Mouse (Mus musculus) embryonic facial prominence, embryonic 12.5 days (tissue): Measurements from ENCODE around the gene Cdcp2. TPM values are rescaled to one million over a fixed set of nuclear protein-coding genes. Genes with fewer than 3 reads are reported as not detected.

Source experiments
- ATAC-seq: fragments of 200-750 bp; cut with Nextera tagmentation; 2 replicates; pipeline ENCODE4 v1.8.0; 2017; ENCODE audit not compliant: insufficient number of reproducible peaks, insufficient read depth, low FRiP score, low TSS enrichment
- H3K27ac ChIP-seq: fragments of 300-500 bp; sonication (generic); 2 replicates; pipeline ENCODE4 v1.5.1; 2016; ENCODE audit warnings: mild to moderate bottlenecking
- H3K27me3 ChIP-seq: fragments of 300-500 bp; sonication (generic); 2 replicates; pipeline ENCODE4 v1.6.1; 2016; ENCODE audit warnings: mild to moderate bottlenecking, moderate library complexity
- H3K36me3 ChIP-seq: fragments of 300-500 bp; sonication (generic); 2 replicates; pipeline ENCODE4 v1.6.1; 2016; ENCODE audit warnings: mild to moderate bottlenecking
- H3K4me1 ChIP-seq: fragments of 300-500 bp; sonication (generic); 2 replicates; pipeline ENCODE4 v1.6.1; 2016
- H3K4me2 ChIP-seq: fragments of 300-500 bp; sonication (generic); replicated peaks from 2 replicates; pipeline ENCODE4 v1.6.1; 2016; ENCODE audit warnings: mild to moderate bottlenecking, moderate library complexity
- H3K4me3 ChIP-seq: fragments of 300-500 bp; sonication (generic); 2 replicates; pipeline ENCODE4 v1.5.1; 2016; ENCODE audit warnings: mild to moderate bottlenecking
- H3K9ac ChIP-seq: fragments of 300-500 bp; sonication (generic); 2 replicates; pipeline ENCODE4 v1.6.1; 2016; ENCODE audit warnings: mild to moderate bottlenecking, moderate library complexity
- H3K9me3 ChIP-seq: fragments of 300-500 bp; sonication (generic); 2 replicates; pipeline ENCODE4 v1.6.1; 2016; ENCODE audit warnings: mild to moderate bottlenecking, moderate library complexity
- WGBS: fragments of 180-500 bp; shearing (Covaris S2); methylation state at CpG from one replicate; pipeline ENCODE4 v1.1.7; 2016; 5-methylcytosine and 5-hydroxymethylcytosine counted together
- polyA plus RNA-seq: library from polyadenylated mRNA; unstranded; fragments of >200 nt; fragmentation: Nextera tagmentation; extraction: Ambion mirVana; gene quantifications from 2 replicates; pipeline ENCODE4 v1.2.1, GENCODE M21; 2016

Cdcp2 gene
- polyA plus RNA-seq, 1 experiment from 2014 or later: 0.08 TPM

- WGBS: under 1% methylated on average over 60 of the region's 60 CpGs
- no peaks in the 10 kb centered on the region for H3K9me3 ChIP-seq
- peak within 1 kb of the TSS; percentile 98 for H3K4me2 ChIP-seq
- peak within 1 kb of the TSS; percentile 71 for H3K27ac ChIP-seq
- peak within 1 kb of the TSS; percentile 89 for H3K9ac ChIP-seq
- H3K36me3 ChIP-seq: peaks cover 29% of the 10 kb centered on the region
- H3K27me3 ChIP-seq: no peaks in the 10 kb centered on the region
- peak; percentile 97 for ATAC-seq
- peak within 1 kb of the TSS; percentile 89 for H3K4me3 ChIP-seq
- H3K4me1 ChIP-seq: peaks cover 17% of the 10 kb centered on the region
Observed at GRCm38 (mm10) chr4:107066252-107067124, 30.2 kb upstream of the Cdcp2 start, which contains the start of the genes Mrpl37 and Cyb5rl. TSS of gene Mrpl37 (minus strand) at chr4:107066868. TSS of gene Cyb5rl (plus strand) at chr4:107066988.

DNA sequence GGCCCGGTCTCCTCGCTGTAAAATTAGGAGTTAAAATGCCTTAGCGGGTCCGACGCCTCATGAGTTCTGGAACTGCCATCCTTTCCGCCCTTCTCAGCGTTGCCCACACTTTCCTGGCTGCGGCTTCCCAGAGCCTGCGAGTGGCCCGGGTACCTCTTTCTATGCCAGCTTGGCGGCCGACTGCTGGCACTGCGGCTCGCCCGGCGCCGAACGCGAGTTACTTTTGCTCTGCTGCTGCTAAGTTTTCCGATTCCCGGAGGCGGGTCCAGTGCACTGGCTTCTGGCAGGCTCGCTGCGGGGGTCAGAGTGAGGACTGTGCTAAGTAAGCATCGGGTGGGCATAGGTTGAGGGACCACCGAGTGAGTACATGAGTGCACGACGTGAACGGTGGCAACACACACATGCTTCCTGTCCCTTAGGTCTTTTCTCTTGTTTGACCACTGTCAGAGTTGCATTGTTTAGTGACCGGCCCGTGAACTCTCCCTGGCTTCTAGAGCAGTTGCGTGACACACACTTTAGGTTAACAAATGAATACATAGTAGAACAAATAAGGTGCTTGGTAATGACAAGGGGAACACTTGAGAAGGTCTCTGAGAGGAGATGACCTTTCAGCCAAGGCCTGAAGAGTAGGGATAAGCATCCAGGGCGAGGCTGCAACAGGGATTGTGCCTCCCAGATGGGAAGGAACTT is 29.4 kb upstream of the Cdcp2 start:
- WGBS: 5% methylated on average over 33 of the region's 33 CpGs
- H3K27ac ChIP-seq: no peak overlapping the region; the same call in 1 of the 2 replicates
- H3K4me3 ChIP-seq: peak overlapping the region; percentile 89
- 0 out of 2 replicates have a peak, but pooled peaks have one; percentile 11 for ATAC-seq
- peak overlapping the region; percentile 98 for H3K4me2 ChIP-seq
- H3K9ac ChIP-seq: peak overlapping the region; percentile 89
- H3K36me3 ChIP-seq: peaks cover 22% of the 10 kb centered on the region
- H3K27me3 ChIP-seq: no peaks in the 10 kb centered on the region
- H3K4me1 ChIP-seq: peaks cover 17% of the 10 kb centered on the region
- H3K9me3 ChIP-seq: no peaks in the 10 kb centered on the region

GRCm38 (mm10) chr4:107072343-107072742 is 24.3 kb upstream of the Cdcp2 start:
- no peak overlapping the region for H3K9ac ChIP-seq
- peaks cover 4% of the 10 kb centered on the region for H3K4me1 ChIP-seq
- no peaks in the 10 kb centered on the region for H3K9me3 ChIP-seq
- no peak overlapping the region for H3K4me3 ChIP-seq
- no peaks in the 10 kb centered on the region for H3K27me3 ChIP-seq
- H3K4me2 ChIP-seq: no peak overlapping the region
- no peak overlapping the region for H3K27ac ChIP-seq
- H3K36me3 ChIP-seq: no peaks in the 10 kb centered on the region
- no peak for ATAC-seq
- whole genome bisulfite sequencing: 84% methylated on average over 9 of the region's 9 CpGs

DNA sequence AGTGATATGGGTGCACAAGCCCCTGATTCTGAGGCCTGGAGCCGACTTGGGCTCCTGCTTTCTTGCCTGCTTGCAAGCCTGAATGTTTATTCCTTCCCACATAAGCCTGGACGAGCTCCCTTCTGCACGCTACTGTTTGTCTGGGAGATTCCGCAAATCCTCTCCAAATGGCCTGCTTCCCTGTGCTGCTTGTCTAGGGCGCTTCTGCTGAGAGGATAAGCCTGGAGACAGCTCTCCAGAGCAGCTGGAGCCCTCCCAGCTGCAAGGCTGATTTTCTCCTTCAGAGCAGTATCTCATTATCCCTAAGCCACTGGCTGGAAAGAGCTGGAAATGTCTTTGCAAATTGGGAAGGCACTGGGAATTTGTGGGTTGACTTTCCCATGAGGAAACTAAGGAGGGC is 21.2 kb upstream of the Cdcp2 start:
- Histone ChIP-seq H3K9me3 (no peaks in the 10 kb centered on the region), H3K36me3 (no peaks in the 10 kb centered on the region), H3K9ac (no peak overlapping the region), H3K27me3 (no peaks in the 10 kb centered on the region), H3K4me3 (no peak overlapping the region), H3K27ac (no peak overlapping the region), H3K4me1 (0 out of 2 replicates have a peak, but pooled peaks cover 4% of the 10 kb centered on the region), H3K4me2 (no peak overlapping the region)
- no peak for ATAC-seq
- 79% methylated on average over 5 of the region's 5 CpGs for WGBS

DNA sequence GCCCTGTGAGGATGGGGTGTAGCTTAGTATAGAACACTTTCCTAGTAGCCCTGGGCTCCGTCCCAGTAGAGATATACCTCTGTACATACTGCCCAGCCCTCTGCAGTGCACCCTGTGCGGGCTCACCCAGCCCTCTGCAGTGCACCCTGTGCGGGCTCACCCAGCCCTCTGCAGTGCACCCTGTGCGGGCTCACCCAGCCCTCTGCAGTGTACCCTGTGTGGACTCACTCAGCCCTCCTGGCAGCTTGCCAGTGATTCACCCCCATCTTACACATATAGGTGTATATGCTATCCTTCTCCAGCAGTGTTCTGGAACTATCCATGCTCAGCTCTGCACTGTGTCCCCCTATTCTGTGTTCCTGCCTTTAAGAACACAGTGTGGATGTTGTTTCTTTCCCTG is 17.8 kb upstream of the Cdcp2 start:
- Histone ChIP-seq H3K9ac (no peak overlapping the region), H3K4me3 (no peak overlapping the region), H3K4me2 (no peak overlapping the region), H3K27me3 (no peaks in the 10 kb centered on the region), H3K4me1 (0 out of 2 replicates have a peak, but pooled peaks cover 4% of the 10 kb centered on the region), H3K27ac (no peak overlapping the region), H3K36me3 (no peaks in the 10 kb centered on the region), H3K9me3 (no peaks in the 10 kb centered on the region)
- ATAC-seq: peak; percentile 74; the same call in 1 of the 2 replicates
- 93% methylated on average over 4 of the region's 4 CpGs for WGBS

DNA sequence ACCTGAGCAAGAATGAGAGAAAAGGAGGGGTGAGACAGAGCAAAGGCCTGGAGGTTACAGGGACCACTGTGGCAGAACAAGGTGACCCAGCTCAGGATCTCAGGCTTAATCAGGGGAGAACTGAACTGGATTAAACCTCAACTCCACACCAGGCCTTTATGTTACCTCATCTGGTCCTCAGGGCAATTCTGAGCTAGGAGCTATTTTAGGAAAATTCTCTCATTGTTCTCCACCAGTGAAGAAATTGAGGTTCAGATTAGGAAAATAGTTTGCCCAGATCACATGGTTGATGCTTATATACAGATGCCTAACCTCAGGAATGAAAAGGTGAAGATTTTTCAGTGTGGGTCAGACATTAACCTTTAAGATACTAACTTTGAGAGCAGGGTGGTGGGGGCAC is 17.0 kb upstream of the Cdcp2 start:
- Histone ChIP-seq H3K4me3 (no peak overlapping the region), H3K27ac (no peak overlapping the region), H3K27me3 (no peaks in the 10 kb centered on the region), H3K36me3 (no peaks in the 10 kb centered on the region), H3K9me3 (no peaks in the 10 kb centered on the region), H3K4me2 (no peak overlapping the region), H3K9ac (no peak overlapping the region), H3K4me1 (peaks cover 11% of the 10 kb centered on the region)
- ATAC-seq: no peak

- H3K27me3 ChIP-seq: no peaks in the 10 kb centered on the region
- no peaks in the 10 kb centered on the region for H3K36me3 ChIP-seq
- no peaks in the 10 kb centered on the region for H3K9me3 ChIP-seq
- no peak for ATAC-seq
- no peak overlapping the region for H3K4me3 ChIP-seq
- 80% methylated on average over 3 of the region's 3 CpGs for WGBS
- H3K4me1 ChIP-seq: peaks cover 17% of the 10 kb centered on the region
- H3K27ac ChIP-seq: no peak overlapping the region
- H3K9ac ChIP-seq: no peak overlapping the region
- no peak overlapping the region for H3K4me2 ChIP-seq
Observed at GRCm38 (mm10) chr4:107082185-107082584, 14.5 kb upstream of the Cdcp2 start.

DNA sequence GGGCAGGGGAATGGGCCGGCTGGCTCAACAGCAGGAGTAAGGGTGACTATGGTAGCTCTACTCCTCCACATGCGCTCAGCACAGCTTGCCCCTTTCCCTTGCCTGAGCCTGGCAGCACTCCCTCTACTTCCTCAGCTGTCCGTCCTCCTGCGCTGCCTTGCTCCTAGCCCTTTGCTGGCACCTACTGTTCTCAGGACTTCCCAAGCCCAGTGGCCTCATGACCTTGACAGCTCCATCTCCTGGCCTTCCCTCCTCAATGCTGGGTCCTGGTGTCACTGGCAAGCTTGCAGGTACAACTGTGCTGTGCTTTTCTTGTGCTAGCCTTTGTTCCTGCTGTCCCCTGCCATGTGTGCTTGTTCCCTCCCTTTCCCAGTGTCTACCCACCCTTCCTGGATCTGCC is 13.6 kb upstream of the Cdcp2 start:
- Histone ChIP-seq H3K36me3 (no peaks in the 10 kb centered on the region), H3K27me3 (no peaks in the 10 kb centered on the region), H3K9ac (no peak overlapping the region), H3K4me2 (no peak overlapping the region), H3K4me1 (peaks cover 17% of the 10 kb centered on the region), H3K27ac (no peak overlapping the region), H3K9me3 (no peaks in the 10 kb centered on the region), H3K4me3 (no peak overlapping the region)
- no peak for ATAC-seq
- WGBS: 96% methylated on average over 4 of the region's 4 CpGs

DNA sequence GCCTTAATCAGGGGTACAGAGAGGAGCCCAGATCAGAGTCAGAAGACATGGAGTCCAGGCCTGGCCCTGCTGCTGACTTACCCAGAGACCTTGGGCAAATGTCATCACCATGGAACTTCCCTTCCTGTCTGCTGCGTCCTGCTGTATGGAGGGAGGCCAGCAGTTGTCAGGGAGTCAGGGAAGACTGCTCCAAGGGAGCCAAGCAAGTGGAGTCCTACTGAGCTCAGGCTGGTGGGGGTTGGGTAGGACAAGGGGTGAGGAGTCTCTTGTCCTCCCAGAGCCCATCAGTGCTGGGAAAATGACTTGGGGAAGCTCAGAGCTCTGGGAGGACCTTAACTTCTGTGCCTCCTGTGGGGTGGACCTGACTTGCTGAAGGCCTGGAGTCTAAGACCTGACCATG is 12.3 kb upstream of the Cdcp2 start:
- Histone ChIP-seq H3K9ac (no peak overlapping the region), H3K36me3 (no peaks in the 10 kb centered on the region), H3K9me3 (no peaks in the 10 kb centered on the region), H3K4me2 (no peak overlapping the region), H3K27me3 (no peaks in the 10 kb centered on the region), H3K27ac (no peak overlapping the region), H3K4me1 (peaks cover 14% of the 10 kb centered on the region), H3K4me3 (no peak overlapping the region)
- WGBS: 18% methylated on average over 1 of the region's 1 CpGs
- no peak for ATAC-seq

DNA sequence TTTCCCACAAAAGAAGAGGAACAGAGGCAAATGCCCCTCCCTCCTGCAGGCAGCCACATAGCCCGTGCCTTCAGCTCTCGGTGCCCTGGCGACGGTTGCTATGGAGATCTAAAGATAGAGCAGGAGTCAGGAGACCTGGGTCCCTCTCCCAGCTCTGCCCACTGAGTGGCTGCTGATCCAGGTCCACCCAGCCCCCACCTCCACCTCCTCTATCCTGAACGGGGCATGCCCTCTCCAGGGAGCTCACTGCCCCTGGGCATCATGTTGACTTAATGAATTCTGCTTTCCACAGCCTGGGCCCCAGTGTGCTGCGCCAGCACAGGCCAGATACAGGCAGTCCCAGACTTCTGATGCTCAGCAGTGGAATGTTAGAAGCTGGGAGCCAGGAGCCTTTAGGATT is 11.8 kb upstream of the Cdcp2 start:
- Histone ChIP-seq H3K9ac (no peak overlapping the region), H3K4me1 (peaks cover 14% of the 10 kb centered on the region), H3K9me3 (no peaks in the 10 kb centered on the region), H3K4me3 (no peak overlapping the region), H3K27ac (no peak overlapping the region; the same call in 1 of the 2 replicates), H3K27me3 (no peaks in the 10 kb centered on the region), H3K4me2 (no peak overlapping the region), H3K36me3 (no peaks in the 10 kb centered on the region)
- ATAC-seq: 0 out of 2 replicates have a peak, but pooled peaks have one; percentile 48
- 8% methylated on average over 6 of the region's 6 CpGs for WGBS

DNA sequence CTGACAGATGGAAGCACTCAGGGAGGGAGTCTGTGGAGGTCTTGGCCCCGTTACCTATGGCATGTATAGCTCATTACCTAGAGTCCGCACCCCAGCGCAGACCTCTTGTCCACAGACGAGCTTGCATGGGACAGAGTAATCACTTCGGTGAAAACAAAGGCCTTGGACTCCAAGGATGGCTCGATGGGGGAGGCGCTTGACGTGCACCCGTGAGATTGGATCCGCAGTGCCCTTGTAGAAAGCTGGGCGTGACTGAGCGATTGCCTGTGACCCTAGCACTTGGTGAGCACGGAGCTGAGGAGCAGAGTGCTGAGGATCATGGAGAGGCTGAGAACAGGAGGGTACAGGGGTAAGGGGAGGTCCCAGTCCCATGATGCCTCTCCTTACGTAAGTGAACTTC is 5.0 kb upstream of the Cdcp2 start:
- H3K27ac ChIP-seq: no peak overlapping the region

More for the DNA sequence above, 5.0 kb upstream of the Cdcp2 start:
- no peaks in the 10 kb centered on the region for H3K27me3 ChIP-seq
- ATAC-seq: no peak
- H3K4me2 ChIP-seq: no peak overlapping the region
- H3K36me3 ChIP-seq: no peaks in the 10 kb centered on the region
- no peak overlapping the region for H3K4me3 ChIP-seq
- H3K9me3 ChIP-seq: no peaks in the 10 kb centered on the region
- H3K9ac ChIP-seq: no peak overlapping the region
- H3K4me1 ChIP-seq: peaks cover 19% of the 10 kb centered on the region; the same call in 1 of the 2 replicates
- WGBS: 78% methylated on average over 14 of the region's 14 CpGs
